Mouse (Mus musculus): ENCODE results near the gene Ubqln4. TPM values are rescaled to one million over a fixed set of nuclear protein-coding genes. Genes with fewer than 3 reads are reported as not detected.

Ubqln4 gene
- polyA plus RNA-seq, 1 experiment from 2014 or later: 38.4 TPM

MicroRNAs encoded within 50 kb of the gene (microRNA counts, 519-probe panel; counts per million panel counts)
- not detected for microRNA mmu-miR-1905

Small RNAs within 50 kb of the gene (microRNA-seq; reads per million reads assigned to microRNA genes)
- not detected for gene Mir1905

Other genes with a start within 250 kb of the Ubqln4 start
- gene Glmp, start 228.7 kb upstream of the Ubqln4 start, polyA plus RNA-seq (2015; fragmentation: Nextera tagmentation; extraction: Ambion mirVana): 99.6 and 112 TPM in 2 replicates
- gene Tmem79, start 217.6 kb upstream of the Ubqln4 start, polyA plus RNA-seq (2015; fragmentation: Nextera tagmentation; extraction: Ambion mirVana): 1.5 and 1.7 TPM in 2 replicates
- 57.2 and 66.1 TPM in 2 replicates for gene Smg5, start 217.5 kb upstream of the Ubqln4 start, polyA plus RNA-seq (2015; fragmentation: Nextera tagmentation; extraction: Ambion mirVana)
- gene Paqr6, start 189.2 kb upstream of the Ubqln4 start, polyA plus RNA-seq (2015; fragmentation: Nextera tagmentation; extraction: Ambion mirVana): 3.4 and 5.3 TPM in 2 replicates
- not detected in 2 replicates for gene Bglap3, start 181.0 kb upstream of the Ubqln4 start, polyA plus RNA-seq (2015; fragmentation: Nextera tagmentation; extraction: Ambion mirVana)
- gene Bglap2, start 175.1 kb upstream of the Ubqln4 start, polyA plus RNA-seq (2015; fragmentation: Nextera tagmentation; extraction: Ambion mirVana): not detected in 2 replicates
- gene Bglap, start 169.3 kb upstream of the Ubqln4 start, polyA plus RNA-seq (2015; fragmentation: Nextera tagmentation; extraction: Ambion mirVana): not detected in 2 replicates
- 31.6 and 33.5 TPM in 2 replicates for gene Pmf1, start 143.4 kb upstream of the Ubqln4 start, polyA plus RNA-seq (2015; fragmentation: Nextera tagmentation; extraction: Ambion mirVana)
- 30.4 and 31.1 TPM in 2 replicates for gene Slc25a44, start 128.6 kb upstream of the Ubqln4 start, polyA plus RNA-seq (2015; fragmentation: Nextera tagmentation; extraction: Ambion mirVana)
- gene Sema4a, start 92.6 kb upstream of the Ubqln4 start, polyA plus RNA-seq (2015; fragmentation: Nextera tagmentation; extraction: Ambion mirVana): 19.7 and 21.8 TPM in 2 replicates
- 41.9 and 45.3 TPM in 2 replicates for gene Lmna, start 43.8 kb upstream of the Ubqln4 start, polyA plus RNA-seq (2015; fragmentation: Nextera tagmentation; extraction: Ambion mirVana)
- 32.5 and 33.7 TPM in 2 replicates for gene Mex3a, start 21.4 kb upstream of the Ubqln4 start, polyA plus RNA-seq (2015; fragmentation: Nextera tagmentation; extraction: Ambion mirVana)
- gene Rab25, start 5.5 kb upstream of the Ubqln4 start, polyA plus RNA-seq (2015; fragmentation: Nextera tagmentation; extraction: Ambion mirVana): not detected in 2 replicates
- gene Lamtor2, start 684 bp upstream of the Ubqln4 start, polyA plus RNA-seq (2015; fragmentation: Nextera tagmentation; extraction: Ambion mirVana): 161 and 170 TPM in 2 replicates
- gene Ssr2, start 22.1 kb downstream of the Ubqln4 start, polyA plus RNA-seq (2015; fragmentation: Nextera tagmentation; extraction: Ambion mirVana): 157 and 164 TPM in 2 replicates
- 146 and 157 TPM in 2 replicates for gene Arhgef2, start 52.2 kb downstream of the Ubqln4 start, polyA plus RNA-seq (2015; fragmentation: Nextera tagmentation; extraction: Ambion mirVana)
- not detected in 2 replicates for gene Rxfp4, start 99.4 kb downstream of the Ubqln4 start, polyA plus RNA-seq (2015; fragmentation: Nextera tagmentation; extraction: Ambion mirVana)
- gene Khdc4, start 132.0 kb downstream of the Ubqln4 start, polyA plus RNA-seq (2015; fragmentation: Nextera tagmentation; extraction: Ambion mirVana): 95.0 and 104 TPM in 2 replicates
- 60.7 and 65.0 TPM in 2 replicates for gene Rit1, start 163.1 kb downstream of the Ubqln4 start, polyA plus RNA-seq (2015; fragmentation: Nextera tagmentation; extraction: Ambion mirVana)
- gene Syt11, start 221.4 kb downstream of the Ubqln4 start, polyA plus RNA-seq (2015; fragmentation: Nextera tagmentation; extraction: Ambion mirVana): 234 and 259 TPM in 2 replicates

Measured in neural tube, embryonic 13.5 days (tissue).